Mouse (Mus musculus) naive thymus-derived CD4-positive, alpha-beta T cell, adult 5 months (primary cell): Measurements from ENCODE around the gene Pim1. TPM values are rescaled to one million over a fixed set of nuclear protein-coding genes. Genes with fewer than 3 reads are reported as not detected.

ENCODE experiments used
- polyA plus RNA-seq: library from polyadenylated mRNA; unstranded; fragments of 100-300 nt; shearing (Covaris generic); gene quantifications from one replicate; pipeline ENCODE4 v1.2.1, GENCODE M21; 2017

Pim1 gene
- polyA plus RNA-seq = 178 TPM

GRCm38 (mm10) chr17:29490713-29491581 is at the start of gene Pim1:
Gene Pim1 (plus strand): TSS chr17:29490753.

Other genes with a start within 250 kb of the Pim1 start
- gene Ppil1, start 226.6 kb upstream of the Pim1 start, polyA plus RNA-seq = 16.3 TPM
- 46.3 TPM for gene BC004004, start 222.0 kb upstream of the Pim1 start, polyA plus RNA-seq
- gene Pi16, start 173.1 kb upstream of the Pim1 start, polyA plus RNA-seq = not detected
- 31.3 TPM for gene Mtch1, start 142.8 kb upstream of the Pim1 start, polyA plus RNA-seq
- not detected for gene Fgd2, start 129.8 kb upstream of the Pim1 start, polyA plus RNA-seq
- 0.39 TPM for gene Gm17657, start 58.9 kb downstream of the Pim1 start, polyA plus RNA-seq
- 30.5 TPM for gene Tbc1d22b, start 59.0 kb downstream of the Pim1 start, polyA plus RNA-seq
- 3.8 TPM for gene Tmem217, start 61.6 kb downstream of the Pim1 start, polyA plus RNA-seq
- gene Rnf8, start 124.0 kb downstream of the Pim1 start, polyA plus RNA-seq = 57.8 TPM
- gene Gm28043, start 124.1 kb downstream of the Pim1 start, polyA plus RNA-seq = 6.4 TPM
- 211 TPM for gene Cmtr1, start 169.8 kb downstream of the Pim1 start, polyA plus RNA-seq
- gene Ccdc167, start 226.3 kb downstream of the Pim1 start, polyA plus RNA-seq = 5.3 TPM